Mouse (Mus musculus): Measurements from ENCODE around the gene Plcd3. TPM values are rescaled to one million over a fixed set of nuclear protein-coding genes. Genes with fewer than 3 reads are reported as not detected.

Gene Plcd3
- total and polyA plus RNA-seq, 3 experiments, result 7.1 to 24.3 (median 11.3) TPM

DNA sequence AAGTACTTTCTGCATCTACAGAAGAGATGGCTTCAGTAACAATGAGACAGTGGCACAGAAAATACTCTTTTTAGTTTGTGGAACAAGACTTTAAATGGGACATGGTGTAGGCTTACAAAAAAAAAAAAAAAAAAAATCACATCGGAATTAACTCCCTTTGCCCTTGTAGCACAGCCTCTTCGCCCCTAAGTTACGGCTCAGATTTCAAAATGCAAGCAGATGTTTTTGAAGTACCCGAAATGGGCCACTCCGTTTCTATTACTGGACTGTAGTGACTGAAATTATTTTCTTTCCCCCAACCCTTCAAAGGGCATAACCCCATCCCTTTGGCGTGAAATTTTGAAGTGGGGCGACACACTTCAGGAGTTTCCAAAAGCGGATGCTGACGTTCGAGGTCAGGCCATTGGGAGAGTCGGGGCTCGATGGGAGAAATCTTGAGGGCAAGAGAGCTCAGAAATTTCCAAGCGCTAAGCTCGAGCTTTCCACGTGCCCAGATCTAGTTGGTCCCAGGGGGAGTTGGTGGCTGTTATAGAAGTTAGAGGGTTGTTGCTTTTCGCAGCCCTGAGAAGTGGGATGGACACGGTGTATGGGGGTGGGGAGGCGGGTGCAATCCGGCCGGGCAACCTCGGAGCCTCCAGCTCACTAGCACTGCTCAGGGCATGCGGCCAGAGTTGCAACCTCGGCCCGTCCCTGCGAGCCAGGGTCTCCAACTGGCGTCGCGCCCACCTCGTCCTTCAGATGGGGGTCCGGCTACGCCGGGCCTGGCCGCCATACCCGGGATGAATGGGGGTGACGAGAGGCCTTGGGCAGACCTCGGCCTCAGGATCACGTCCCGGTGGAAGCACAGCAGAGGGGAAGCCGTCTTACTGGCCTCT lies 30.5 kb upstream of the Plcd3 start, which contains the start of gene Hexim2:
TSS of gene Hexim2 (plus strand) at position 729 of the 875 bp plus-strand sequence.
- H3K9ac ChIP-seq (ENCODE audit: insufficient read depth, low read depth), result peak within 1 kb of the TSS; percentile 99
- H3K4me2 ChIP-seq (ENCODE audit: insufficient read depth, low read depth, poor library complexity, severe bottlenecking), result peak within 1 kb of the TSS; percentile 86
- peaks cover 6 to 43% of the 10 kb centered on the region in 2 experiments for H3K36me3 ChIP-seq (replicated peaks in 1 of 2; ENCODE audit: control insufficient read depth in 1 of 2, insufficient read depth in 1 of 2, low read length in 1 of 2)
- TF ChIP-seq SMC3 (IDR thresholded peaks at IDR 0.05; ENCODE audit: low read depth, low read length) (no peak; the same call in 1 of the 2 replicates), POLR2AphosphoS2 (IDR thresholded peaks at IDR 0.05; ENCODE audit: low read depth, low read length) (no peak; the same call in 1 of the 2 replicates), TCF12 (IDR thresholded peaks at IDR 0.05; ENCODE audit: low read depth, low read length) (peak; percentile 71), ZKSCAN1 (IDR thresholded peaks at IDR 0.05; ENCODE audit: borderline replicate concordance, low read depth, low read length) (no peak), ZMIZ1 (IDR thresholded peaks at IDR 0.05; ENCODE audit: low read depth, low read length) (peak; percentile 82), ZNF384 (IDR thresholded peaks at IDR 0.05; ENCODE audit: low read depth, low read length) (peak; percentile 73), USF1 (IDR thresholded peaks at IDR 0.05; ENCODE audit: low read depth, low read length) (no peak), UBTF (IDR thresholded peaks at IDR 0.05; ENCODE audit: low read depth, low read length) (no peak; the same call in 1 of the 2 replicates), E2F4 (IDR thresholded peaks at IDR 0.05; ENCODE audit: insufficient replicate concordance, low read depth, low read length) (no peak), EP300 (IDR thresholded peaks at IDR 0.05; ENCODE audit: low read length) (peak; percentile 49; the same call in 1 of the 2 replicates), ETS1 (conservative IDR thresholded peaks at IDR 0.05; ENCODE audit: low read depth, low read length) (peak; percentile 49), MAX (IDR thresholded peaks at IDR 0.05; ENCODE audit: low read length) (peak; percentile 89), NRF1 (IDR thresholded peaks at IDR 0.05; ENCODE audit: low read depth, low read length) (peak; percentile 37; the same call in 1 of the 2 replicates), CTCF (conservative IDR thresholded peaks at IDR 0.05 in 1 of 2, IDR thresholded peaks at IDR 0.05 in 1 of 2; ENCODE audit: low read depth in 2 of 2, low read length in 2 of 2) (0 out of 4 replicates have a peak, but pooled peaks of 1 of the 2 experiments have one; percentile 7), JUN (IDR thresholded peaks at IDR 0.05; ENCODE audit: insufficient read depth, low read depth, low read length) (peak; percentile 19; the same call in 1 of the 2 replicates), RCOR1 (conservative IDR thresholded peaks at IDR 0.05; ENCODE audit: low read depth, low read length) (peak; percentile 28; the same call in 1 of the 2 replicates), BHLHE40 (IDR thresholded peaks at IDR 0.05; ENCODE audit: low read depth, low read length) (peak; percentile 90), PAX5 (IDR thresholded peaks at IDR 0.05; ENCODE audit: low read length) (no peak), KAT2A (IDR thresholded peaks at IDR 0.05; ENCODE audit: insufficient replicate concordance, low read length) (no peak), IRF4 (IDR thresholded peaks at IDR 0.05; ENCODE audit: low read depth, low read length) (0 out of 2 replicates have a peak, but pooled peaks have one; percentile 54), NELFE (IDR thresholded peaks at IDR 0.05; ENCODE audit: low read depth, low read length) (peak; percentile 79), HCFC1 (IDR thresholded peaks at IDR 0.05; ENCODE audit: low read depth, low read length) (peak; percentile 56; the same call in 1 of the 2 replicates), MXI1 (IDR thresholded peaks at IDR 0.05; ENCODE audit: low read depth, low read length) (peak; percentile 75; the same call in 1 of the 2 replicates), MEF2A (IDR thresholded peaks at IDR 0.05; ENCODE audit: borderline replicate concordance, low read depth, low read length) (peak; percentile 86), CHD1 (IDR thresholded peaks at IDR 0.05; ENCODE audit: low read depth, low read length) (peak; percentile 59; the same call in 1 of the 2 replicates), CHD2 (IDR thresholded peaks at IDR 0.05; ENCODE audit: low read length) (peak; percentile 91), RAD21 (IDR thresholded peaks at IDR 0.05; ENCODE audit: low read depth, low read length) (no peak), POLR2A (IDR thresholded peaks at IDR 0.05; ENCODE audit: low read depth, low read length) (peak; percentile 73), MYC (IDR thresholded peaks at IDR 0.05; ENCODE audit: low read depth, low read length) (peak; percentile 96), JUND (conservative IDR thresholded peaks at IDR 0.05; ENCODE audit: low read depth, low read length) (no peak; the same call in 1 of the 2 replicates), MAZ (IDR thresholded peaks at IDR 0.05; ENCODE audit: low read depth, low read length) (peak; percentile 70), SIN3A (IDR thresholded peaks at IDR 0.05; ENCODE audit: low read length) (peak; percentile 91)
- H3K4me3 ChIP-seq (replicated peaks in 1 of 3; ENCODE audit: low read depth in 2 of 3, low read length in 2 of 3, poor library complexity in 1 of 3), result peak within 1 kb of the TSS; percentile 84 to 93 (median 89)
- dilution Hi-C loops (cut with MboI; ENCODE audit: extremely low pct_ligation_motif_present, extremely low pct_unique_long_range_greater_than_20kb, low sequenced_read_pairs) (no loop called here), in situ Hi-C loops (cut with MboI; ENCODE audit: low pct_ligation_motif_present, low pct_unique_long_range_greater_than_20kb, low sequenced_read_pairs) (no loop called here)
- peaks cover 37% of the 10 kb centered on the region for H3K79me2 ChIP-seq (replicated peaks; ENCODE audit: control insufficient read depth, extremely low read depth, insufficient read depth, poor library complexity, severe bottlenecking)
- H3K4me1 ChIP-seq (ENCODE audit: control insufficient read depth in 1 of 2, insufficient read depth in 2 of 2), result peaks cover 6 to 47% of the 10 kb centered on the region in 2 experiments
- H3K9me3 ChIP-seq (replicated peaks; ENCODE audit: low read length), result no peaks in the 10 kb centered on the region
- H3K27ac ChIP-seq (ENCODE audit: insufficient read depth, low read depth), result peak within 1 kb of the TSS; percentile 84
- peak; percentile 83 for DNase-seq (ENCODE audit: extremely low read depth)
- no peaks in the 10 kb centered on the region for H3K27me3 ChIP-seq (replicated peaks)

Measured in CH12.LX (cell line).